Mouse (Mus musculus) forebrain, embryonic 11.5 days (tissue): ENCODE measurements at regions not wholly inside any gene's neighbourhood (a gene's known extent, or its start where the extent isn't known, plus 50 kb on each side); places are given as distances from the start of the nearest gene placed in this dataset.

Experiments used
- ATAC-seq: fragments of 200-750 bp; cut with Nextera tagmentation; replicated peaks from 2 replicates; pipeline ENCODE4 v1.8.0; 2017; ENCODE audit warnings: moderate TSS enrichment; ENCODE audit not compliant: low FRiP score
- DNase-seq: peaks from one replicate; pipeline ENCODE4 v3.0.0-alpha.2; 2017; ENCODE audit warnings: low spot score
- H3K27ac ChIP-seq: fragments of 300-500 bp; sonication (generic); 2 replicates; pipeline ENCODE4 v1.5.1; 2014; ENCODE audit warnings: low read depth, low read length
- H3K27me3 ChIP-seq: fragments of 300-500 bp; sonication (generic); 2 replicates; pipeline ENCODE4 v1.6.1; 2014; ENCODE audit warnings: mild to moderate bottlenecking, low read length, mixed read lengths; ENCODE audit not compliant: control insufficient read depth, insufficient read depth
- H3K36me3 ChIP-seq: fragments of 300-500 bp; sonication (generic); 2 replicates; pipeline ENCODE4 v1.6.1; 2014; ENCODE audit warnings: mild to moderate bottlenecking, low read length, moderate library complexity, mixed read lengths; ENCODE audit not compliant: control insufficient read depth, insufficient read depth
- H3K4me1 ChIP-seq: fragments of 300-500 bp; sonication (generic); replicated peaks from 2 replicates; pipeline ENCODE4 v1.6.1; 2014; ENCODE audit warnings: low read length, mixed read lengths; ENCODE audit not compliant: control insufficient read depth, insufficient read depth
- H3K4me2 ChIP-seq: fragments of 300-500 bp; sonication (generic); 2 replicates; pipeline ENCODE4 v1.6.1; 2014; ENCODE audit warnings: low read depth, mild to moderate bottlenecking, low read length, moderate library complexity, mixed read lengths; ENCODE audit not compliant: severe bottlenecking
- H3K4me3 ChIP-seq: fragments of 300-500 bp; sonication (generic); 2 replicates; pipeline ENCODE4 v1.5.1; 2014; ENCODE audit warnings: low read depth, low read length
- H3K9ac ChIP-seq: fragments of 300-500 bp; sonication (generic); 2 replicates; pipeline ENCODE4 v1.6.1; 2014; ENCODE audit warnings: low read length
- H3K9me3 ChIP-seq: fragments of 300-500 bp; sonication (generic); 2 replicates; pipeline ENCODE4 v1.6.1; 2016; ENCODE audit warnings: low read length, mixed read lengths; ENCODE audit not compliant: control insufficient read depth
- WGBS: fragments of 180-500 bp; shearing (Covaris S2); extraction: QIAGEN DNeasy Blood & Tissue Kit; methylation state at CpG from one replicate; pipeline ENCODE4 v1.1.7; 2014; 5-methylcytosine and 5-hydroxymethylcytosine counted together

DNA sequence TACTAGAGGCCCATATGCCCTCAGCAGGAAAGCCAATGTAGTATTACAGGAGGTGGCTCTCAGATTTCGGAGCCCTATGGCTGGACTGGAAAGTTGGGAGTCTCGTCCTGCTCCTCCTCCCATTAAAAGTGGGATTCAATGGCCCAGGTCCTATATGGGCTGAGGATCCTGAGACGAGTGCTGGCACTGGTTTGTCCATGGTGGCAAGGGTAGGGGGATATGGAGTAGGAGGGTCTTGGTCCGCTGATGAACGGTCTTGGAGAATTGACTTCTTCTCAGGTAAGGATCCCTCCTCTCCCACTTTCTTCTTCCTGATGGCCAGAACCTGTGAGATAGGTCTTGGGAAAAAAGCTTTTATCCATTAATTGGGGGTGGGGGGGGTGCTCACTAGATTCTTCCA is 522.2 kb upstream of the Slc5a7 start:
- 91% methylated on average over 5 of the region's 5 CpGs for WGBS
- H3K9me3 ChIP-seq = no peaks in the 10 kb centered on the region
- DNase-seq = no peak
- H3K4me1 ChIP-seq = no peaks in the 10 kb centered on the region
- no peaks in the 10 kb centered on the region for H3K27me3 ChIP-seq
- H3K4me2 ChIP-seq = no peak overlapping the region
- H3K36me3 ChIP-seq = no peaks in the 10 kb centered on the region
- no peak overlapping the region for H3K9ac ChIP-seq
- H3K27ac ChIP-seq = no peak overlapping the region
- H3K4me3 ChIP-seq = no peak overlapping the region
- no peak for ATAC-seq

DNA sequence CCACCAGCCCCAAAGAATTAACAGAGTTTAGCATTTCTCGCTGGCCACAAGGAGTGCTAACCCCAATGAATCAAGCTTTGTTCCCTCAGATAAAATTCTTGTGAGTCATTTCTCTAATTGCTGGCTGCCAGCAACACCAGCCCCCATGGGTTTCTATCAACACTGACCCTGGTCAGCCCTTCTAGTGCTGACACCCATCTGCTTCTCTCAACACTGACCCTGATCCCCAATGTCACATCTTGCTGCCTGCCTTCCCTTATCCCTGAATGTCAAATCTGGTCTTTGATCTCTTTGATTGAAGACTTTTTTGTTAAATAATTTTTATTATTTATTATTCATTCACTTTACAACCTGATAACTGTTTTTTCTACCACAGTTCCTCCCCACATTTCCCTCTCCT is 554.8 kb upstream of the Slc5a7 start:
- no peak overlapping the region for H3K27ac ChIP-seq
- WGBS = 78% methylated on average over 1 of the region's 1 CpGs
- ATAC-seq (no peak), DNase-seq (no peak)
- H3K36me3 ChIP-seq = no peaks in the 10 kb centered on the region
- H3K4me2 ChIP-seq = no peak overlapping the region
- no peak overlapping the region for H3K4me3 ChIP-seq
- H3K27me3 ChIP-seq = no peaks in the 10 kb centered on the region
- H3K9ac ChIP-seq = no peak overlapping the region
- no peaks in the 10 kb centered on the region for H3K9me3 ChIP-seq
- H3K4me1 ChIP-seq = no peaks in the 10 kb centered on the region

DNA sequence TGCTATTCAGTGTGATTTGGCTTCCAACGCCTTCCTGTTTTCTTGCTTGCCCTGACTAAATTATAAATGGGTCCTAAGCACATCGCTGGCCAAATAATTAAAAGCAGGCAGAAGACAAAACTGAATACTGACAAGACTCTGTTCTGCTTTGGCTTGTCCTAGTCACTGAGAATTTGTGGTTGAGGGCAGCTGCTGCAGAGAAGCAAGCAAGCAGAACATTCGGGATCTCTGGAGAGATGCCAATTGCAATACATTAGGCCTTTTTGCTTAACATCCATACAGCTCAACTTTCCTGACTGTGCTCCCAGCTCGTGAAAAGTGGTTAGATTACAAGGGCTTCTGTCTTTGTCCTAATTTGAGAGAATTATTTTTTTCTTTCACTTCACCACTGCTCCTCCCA is 549.0 kb upstream of the St6gal2 start:
- Histone ChIP-seq H3K9ac (no peak overlapping the region), H3K9me3 (no peaks in the 10 kb centered on the region), H3K27ac (no peak overlapping the region), H3K4me2 (no peak overlapping the region), H3K4me1 (no peaks in the 10 kb centered on the region), H3K27me3 (no peaks in the 10 kb centered on the region), H3K36me3 (no peaks in the 10 kb centered on the region), H3K4me3 (no peak overlapping the region)
- DNase-seq (no peak), ATAC-seq (no peak)
- 76% methylated on average over 4 of the region's 4 CpGs for WGBS

DNA sequence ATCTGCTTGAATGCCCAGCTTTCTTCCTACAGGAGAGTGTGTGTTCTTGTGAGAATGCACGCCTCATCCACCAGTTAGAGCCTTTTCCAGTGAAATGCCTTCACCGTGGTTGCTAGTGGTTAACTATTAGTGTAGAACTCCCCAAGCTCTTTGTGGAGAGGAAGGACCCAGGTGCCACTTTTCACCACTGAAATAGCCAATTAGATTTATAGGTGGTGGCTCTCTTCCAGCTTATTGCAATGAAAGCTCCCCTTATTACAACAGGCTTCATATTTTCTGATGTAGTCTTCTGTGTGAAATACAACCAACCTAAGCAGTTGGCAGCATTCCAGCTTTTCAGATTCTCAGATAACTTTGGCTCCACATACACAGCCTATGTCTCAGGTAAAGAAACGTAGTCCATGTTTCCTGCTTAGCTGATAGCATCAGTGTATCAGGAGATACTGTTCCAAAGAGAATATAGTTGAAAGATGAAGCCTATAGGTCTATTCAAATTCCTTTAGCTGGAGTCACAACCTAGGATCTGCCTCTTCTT is 515.9 kb upstream of the St6gal2 start:
- Histone ChIP-seq H3K4me1 (no peaks in the 10 kb centered on the region), H3K27me3 (no peaks in the 10 kb centered on the region), H3K4me3 (no peak overlapping the region), H3K36me3 (no peaks in the 10 kb centered on the region), H3K9ac (no peak overlapping the region), H3K4me2 (no peak overlapping the region), H3K9me3 (no peaks in the 10 kb centered on the region), H3K27ac (no peak overlapping the region)
- ATAC-seq (no peak), DNase-seq (no peak)
- 75% methylated on average over 3 of the region's 3 CpGs for WGBS

DNA sequence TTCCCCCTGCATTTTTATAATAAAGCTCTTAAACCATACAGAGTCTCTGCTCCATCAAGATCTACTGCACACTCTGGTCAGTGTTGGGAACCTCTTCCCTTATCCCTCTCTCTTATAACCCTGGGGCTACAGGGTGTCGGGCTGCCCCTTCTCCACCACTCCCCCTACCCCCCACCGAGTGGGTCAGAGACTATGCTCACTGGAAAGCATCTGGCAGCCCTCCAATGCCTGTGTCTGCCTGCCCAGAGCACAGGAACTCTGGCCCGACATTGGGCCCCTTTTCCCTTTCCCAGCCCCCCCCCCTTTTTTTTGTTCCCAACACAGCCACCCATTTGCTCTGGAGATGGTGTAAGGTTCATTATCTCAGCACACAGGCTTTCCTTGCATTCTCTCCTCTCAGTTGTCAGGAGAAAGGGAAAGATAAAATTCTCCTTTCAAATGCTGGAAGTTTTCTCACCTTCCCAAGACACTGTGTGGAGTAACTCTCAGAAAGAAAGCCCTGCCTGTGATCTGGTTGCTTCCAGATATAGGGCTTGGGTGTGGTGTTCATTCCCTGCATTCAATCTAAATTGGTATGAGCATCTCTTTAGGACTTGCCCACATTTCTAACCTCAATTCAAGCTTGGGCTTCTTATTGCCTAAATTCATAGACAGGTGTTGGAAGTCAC is 501.7 kb upstream of the St6gal2 start:
- DNase-seq = no peak
- 35% methylated on average over 3 of the region's 3 CpGs for WGBS
- ATAC-seq = peak; percentile 64; the same call in 1 of the 2 replicates

DNA sequence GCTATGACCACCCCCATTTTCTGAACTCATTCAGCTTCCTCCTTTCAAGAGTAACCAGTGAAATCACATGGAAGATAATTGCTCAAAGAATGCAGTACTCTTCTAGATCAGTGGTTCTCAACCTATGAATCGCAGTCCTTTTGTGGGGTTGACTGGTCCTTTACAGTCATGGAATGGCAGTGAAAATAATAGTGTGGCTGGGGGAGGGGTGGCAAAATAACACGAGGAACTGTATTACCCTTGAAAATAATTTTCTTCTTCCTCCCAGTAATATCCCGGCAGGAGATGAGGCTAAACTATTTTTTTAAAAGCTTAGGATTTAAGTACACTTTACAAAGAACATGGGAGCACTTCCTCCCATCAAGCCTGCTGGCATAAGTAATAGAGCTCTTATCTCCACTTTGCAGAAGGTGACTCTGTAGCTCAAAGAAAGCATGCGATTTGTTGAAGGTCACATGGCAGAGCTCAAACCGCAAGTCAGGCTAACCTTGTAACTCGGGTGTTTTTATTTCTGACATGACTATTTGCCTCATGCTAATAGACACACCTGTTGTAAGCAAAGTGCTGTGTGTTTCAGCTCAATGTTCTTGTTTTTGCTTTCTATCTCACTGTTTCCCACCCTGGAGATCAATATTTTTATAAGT is 500.8 kb upstream of the St6gal2 start:
- Histone ChIP-seq H3K4me3 (no peak overlapping the region), H3K27me3 (no peaks in the 10 kb centered on the region), H3K36me3 (no peaks in the 10 kb centered on the region), H3K27ac (no peak overlapping the region), H3K4me2 (no peak overlapping the region), H3K9me3 (no peaks in the 10 kb centered on the region), H3K9ac (no peak overlapping the region), H3K4me1 (no peaks in the 10 kb centered on the region)
- peak; percentile 50; the same call in 1 of the 2 replicates for ATAC-seq
- 75% methylated on average over 6 of the region's 6 CpGs for WGBS
- no peak for DNase-seq

More for the DNA sequence above, 501.7 kb upstream of the St6gal2 start:
- H3K4me3 ChIP-seq = no peak overlapping the region
- H3K27me3 ChIP-seq = no peaks in the 10 kb centered on the region
- no peak overlapping the region for H3K9ac ChIP-seq
- no peak overlapping the region for H3K4me2 ChIP-seq
- no peak overlapping the region for H3K27ac ChIP-seq
- H3K9me3 ChIP-seq = no peaks in the 10 kb centered on the region
- H3K36me3 ChIP-seq = no peaks in the 10 kb centered on the region
- H3K4me1 ChIP-seq = no peaks in the 10 kb centered on the region
